8 mouse cellular contexts compared by ENCODE assay signal in genomic region chr4:141914040-141914439, GRCm38 (mm10). TPM values are rescaled to one million over a fixed set of nuclear protein-coding genes. Genes with fewer than 3 reads are reported as not detected.
DNase-seq lines count a peak whose midpoint lies in the region; ATAC-seq and TF ChIP-seq lines count a peak whose summit lies in the region.

No protein-coding gene starts in this region.

- TF ChIP-seq CTCF in forebrain, postnatal 0 days (IDR thresholded peaks at IDR 0.05; ENCODE audit: low read depth): no peak

- peak overlapping the region; percentile 71 for H3K27ac ChIP-seq in midbrain, embryonic 10.5 days (replicated peaks)
- H3K27ac ChIP-seq in midbrain, embryonic 15.5 days: no peak overlapping the region
- H3K27ac ChIP-seq in forebrain, postnatal 0 days (ENCODE audit: low read depth, low read length): no peak overlapping the region
- no peak overlapping the region for H3K27ac ChIP-seq in hindbrain, embryonic 14.5 days

- no peak for DNase-seq in midbrain, embryonic 10.5 days (ENCODE audit: low spot score)
- DNase-seq in forebrain, postnatal 0 days: peak; percentile 37
- DNase-seq in hindbrain, embryonic 14.5 days (ENCODE audit: low spot score): peak; percentile 44
- DNase-seq in lung, postnatal 14 days: peak; percentile 45
- no peak for DNase-seq in spleen, postnatal 4 days (ENCODE audit: low spot score in 2 of 2)
- no peak for DNase-seq in left cerebral cortex, adult 8-10 months (ENCODE audit: low spot score in 2 of 2)
- DNase-seq in frontal cortex, postnatal 25 days (ENCODE audit: low spot score in 2 of 2): no peak

- 36% methylated on average over 7 of the region's 7 CpGs for WGBS in midbrain, embryonic 10.5 days
- 34% methylated on average over 7 of the region's 7 CpGs for WGBS in midbrain, embryonic 15.5 days
- WGBS in forebrain, postnatal 0 days: 38% methylated on average over 7 of the region's 7 CpGs
- WGBS in hindbrain, embryonic 14.5 days: 29% methylated on average over 7 of the region's 7 CpGs

- H3K27me3 ChIP-seq in midbrain, embryonic 10.5 days (ENCODE audit: low read depth, poor library complexity, severe bottlenecking): no peaks in the 10 kb centered on the region
- H3K27me3 ChIP-seq in midbrain, embryonic 15.5 days (replicated peaks): no peaks in the 10 kb centered on the region
- H3K27me3 ChIP-seq in forebrain, postnatal 0 days (ENCODE audit: insufficient read depth, low read length): no peaks in the 10 kb centered on the region
- H3K27me3 ChIP-seq in hindbrain, embryonic 14.5 days (ENCODE audit: control insufficient read depth, insufficient read depth, low read length): no peaks in the 10 kb centered on the region

- no peak overlapping the region for H3K9ac ChIP-seq in midbrain, embryonic 15.5 days
- H3K9ac ChIP-seq in forebrain, postnatal 0 days: no peak overlapping the region
- H3K9ac ChIP-seq in hindbrain, embryonic 14.5 days: no peak overlapping the region

- no peak overlapping the region for H3K4me3 ChIP-seq in midbrain, embryonic 10.5 days
- H3K4me3 ChIP-seq in midbrain, embryonic 15.5 days: no peak overlapping the region
- no peak overlapping the region for H3K4me3 ChIP-seq in forebrain, postnatal 0 days (ENCODE audit: low read depth, low read length)
- no peak overlapping the region for H3K4me3 ChIP-seq in hindbrain, embryonic 14.5 days (replicated peaks; ENCODE audit: low read length)

- H3K36me3 ChIP-seq in midbrain, embryonic 10.5 days: no peaks in the 10 kb centered on the region
- H3K36me3 ChIP-seq in midbrain, embryonic 15.5 days (replicated peaks): no peaks in the 10 kb centered on the region
- H3K36me3 ChIP-seq in forebrain, postnatal 0 days (ENCODE audit: insufficient read depth): no peaks in the 10 kb centered on the region
- no peaks in the 10 kb centered on the region for H3K36me3 ChIP-seq in hindbrain, embryonic 14.5 days (replicated peaks; ENCODE audit: control insufficient read depth, insufficient read depth)

- ATAC-seq in midbrain, embryonic 15.5 days (replicated peaks): no peak
- ATAC-seq in forebrain, postnatal 0 days: peak; percentile 51
- no peak for ATAC-seq in hindbrain, embryonic 14.5 days (ENCODE audit: low FRiP score)

- no peak overlapping the region for H3K4me2 ChIP-seq in midbrain, embryonic 15.5 days
- H3K4me2 ChIP-seq in forebrain, postnatal 0 days (ENCODE audit: low read depth): no peak overlapping the region
- H3K4me2 ChIP-seq in hindbrain, embryonic 14.5 days (replicated peaks): no peak overlapping the region

- H3K4me1 ChIP-seq in midbrain, embryonic 10.5 days: peaks cover 41% of the 10 kb centered on the region
- 0 out of 2 replicates have a peak, but pooled peaks cover 3% of the 10 kb centered on the region for H3K4me1 ChIP-seq in midbrain, embryonic 15.5 days
- H3K4me1 ChIP-seq in forebrain, postnatal 0 days (ENCODE audit: insufficient read depth): no peaks in the 10 kb centered on the region
- no peaks in the 10 kb centered on the region; the same call in 1 of the 2 replicates for H3K4me1 ChIP-seq in hindbrain, embryonic 14.5 days (replicated peaks; ENCODE audit: control insufficient read depth, insufficient read depth, low read length)

- no peaks in the 10 kb centered on the region for H3K9me3 ChIP-seq in midbrain, embryonic 10.5 days (replicated peaks)
- no peaks in the 10 kb centered on the region for H3K9me3 ChIP-seq in midbrain, embryonic 15.5 days
- no peaks in the 10 kb centered on the region for H3K9me3 ChIP-seq in forebrain, postnatal 0 days (ENCODE audit: low read length)
- H3K9me3 ChIP-seq in hindbrain, embryonic 14.5 days (ENCODE audit: control insufficient read depth, low read length): no peaks in the 10 kb centered on the region

RNA-seq across cellular contexts. Expression of gene Efhd2, which starts 39.3 kb away (rescaled TPM):
- polyA plus RNA-seq in midbrain, embryonic 10.5 days (2016; fragmentation: Nextera tagmentation; extraction: Ambion mirVana): 50.1 and 69.2 TPM in 2 replicates
- polyA plus RNA-seq in midbrain, embryonic 15.5 days (2015; fragmentation: Nextera tagmentation; extraction: Ambion mirVana): 71.5 and 82.6 TPM in 2 replicates
- total RNA-seq in forebrain, postnatal 0 days (2014; rRNA removed): 24.2 and 30.7 TPM in 2 replicates
- 49.7 and 52.2 TPM in 2 replicates for polyA plus RNA-seq in forebrain, postnatal 0 days (2015; fragmentation: Nextera tagmentation; extraction: Ambion mirVana)
- polyA plus RNA-seq in hindbrain, embryonic 14.5 days (2014; fragmentation: Nextera tagmentation; extraction: Ambion mirVana): 44.7 and 46.7 TPM in 2 replicates
- total RNA-seq in left cerebral cortex, adult 8-10 months (2022): 100 to 1,000 TPM; 257 to 276 (median 261) TPM

Comparison
In these comparisons a context has a peak if more than half of its experiments do, and no peak if none do; other contexts are left out.
1. DNase-seq: peak in forebrain, postnatal 0 days (single experiment), hindbrain, embryonic 14.5 days (single experiment) and lung, postnatal 14 days (single experiment); none in midbrain, embryonic 10.5 days (single experiment), spleen, postnatal 4 days (0 of 2), left cerebral cortex, adult 8-10 months (0 of 2) and frontal cortex, postnatal 25 days (0 of 2).